Mouse (Mus musculus): ENCODE measurements around the gene Ext2. TPM values are rescaled to one million over a fixed set of nuclear protein-coding genes. Genes with fewer than 3 reads are reported as not detected.

The Ext2 gene
- polyA plus RNA-seq, 2 experiments = 80.7 to 115 TPM

DNA sequence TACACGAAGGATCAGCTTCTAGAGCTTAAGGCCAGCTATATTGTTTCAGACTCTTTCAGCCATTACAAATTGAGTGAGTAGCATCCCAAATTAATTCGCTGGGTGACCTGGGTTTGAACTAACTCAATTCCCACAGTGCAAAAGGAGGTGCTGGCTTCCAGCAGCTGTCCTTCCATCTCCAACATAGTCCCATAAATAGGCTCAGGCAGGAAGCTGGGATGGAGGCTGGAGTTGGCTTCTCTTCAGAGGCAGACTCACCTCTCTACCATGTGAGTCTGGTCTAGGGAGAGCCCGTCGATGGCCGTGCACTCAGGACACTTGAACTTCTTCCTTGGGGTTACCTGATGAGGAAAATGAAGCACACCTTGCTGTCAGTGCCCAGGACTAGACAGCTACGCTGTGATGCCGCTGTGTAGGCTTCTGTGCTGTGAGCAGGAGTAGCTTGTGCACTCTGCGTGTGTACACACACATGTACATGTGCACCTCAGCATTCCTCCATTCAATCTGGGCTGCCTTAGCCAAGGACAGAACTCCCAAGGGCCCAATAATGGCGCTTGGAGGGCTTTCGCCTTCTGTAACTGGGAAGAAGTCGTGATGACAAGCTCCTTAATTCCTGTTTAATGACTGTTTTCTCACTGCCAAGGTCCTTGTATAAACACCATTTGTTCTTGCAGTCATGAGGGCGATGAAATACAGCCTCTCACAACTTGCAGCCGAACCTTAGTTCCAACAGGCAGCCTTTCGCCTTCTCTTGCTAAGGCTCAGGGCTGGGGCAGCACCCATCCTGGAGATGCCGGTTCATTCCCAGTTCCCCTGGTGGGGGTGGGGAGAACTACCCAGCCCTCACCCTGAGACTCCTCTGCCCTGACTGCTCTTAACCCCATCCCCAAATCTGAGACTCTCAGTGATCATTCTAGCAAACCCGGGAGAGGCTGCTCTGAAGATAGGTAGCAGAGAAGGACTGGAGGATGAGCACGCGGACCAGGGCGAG is 119.1 kb downstream of the Ext2 start:
- no peak overlapping the region for H3K27ac ChIP-seq (replicated peaks; ENCODE audit: low read depth, low read length)
- DNase-seq (ENCODE audit: low spot score) = peak; percentile 63
- no peaks in the 10 kb centered on the region for H3K9me3 ChIP-seq (ENCODE audit: control insufficient read depth, low read length)
- H3K4me3 ChIP-seq (replicated peaks; ENCODE audit: low read length) = no peak overlapping the region
- no peaks in the 10 kb centered on the region for H3K27me3 ChIP-seq (ENCODE audit: control insufficient read depth, insufficient read depth, low read length)
- peak; percentile 69 for ATAC-seq (ENCODE audit: low FRiP score, low read depth)
- H3K4me2 ChIP-seq (replicated peaks; ENCODE audit: low read depth, low read length, severe bottlenecking) = no peak overlapping the region
- peaks cover 8% of the 10 kb centered on the region; the same call in 1 of the 2 replicates for H3K4me1 ChIP-seq (ENCODE audit: control insufficient read depth, insufficient read depth, low read length)
- peaks cover 30% of the 10 kb centered on the region for H3K36me3 ChIP-seq (ENCODE audit: control insufficient read depth, insufficient read depth, low read length)
- 72% methylated on average over 19 of the region's 19 CpGs for WGBS
- no peak overlapping the region for H3K9ac ChIP-seq (ENCODE audit: low read depth, low read length, severe bottlenecking)
- TF ChIP-seq POLR2A (IDR thresholded peaks at IDR 0.05; ENCODE audit: borderline replicate concordance, extremely low read depth, insufficient read depth, insufficient read length) = no peak

GRCm38 (mm10) chr2:93699346-93699745 is 123.0 kb downstream of the Ext2 start:
- Histone ChIP-seq H3K36me3 (ENCODE audit: control insufficient read depth, insufficient read depth, low read length) (peaks cover 24% of the 10 kb centered on the region), H3K4me1 (ENCODE audit: control insufficient read depth, insufficient read depth, low read length) (peaks cover 26% of the 10 kb centered on the region), H3K27ac (replicated peaks; ENCODE audit: low read depth, low read length) (no peak overlapping the region), H3K4me2 (replicated peaks; ENCODE audit: low read depth, low read length, severe bottlenecking) (no peak overlapping the region), H3K9ac (ENCODE audit: low read depth, low read length, severe bottlenecking) (no peak overlapping the region), H3K9me3 (ENCODE audit: control insufficient read depth, low read length) (no peaks in the 10 kb centered on the region), H3K27me3 (ENCODE audit: control insufficient read depth, insufficient read depth, low read length) (no peaks in the 10 kb centered on the region), H3K4me3 (replicated peaks; ENCODE audit: low read length) (no peak overlapping the region)
- no peak for TF ChIP-seq POLR2A (IDR thresholded peaks at IDR 0.05; ENCODE audit: borderline replicate concordance, extremely low read depth, insufficient read depth, insufficient read length)
- no peak for DNase-seq (ENCODE audit: low spot score)
- WGBS = 74% methylated on average over 2 of the region's 2 CpGs
- ATAC-seq (ENCODE audit: low FRiP score, low read depth) = no peak

GRCm38 (mm10) chr2:93696181-93696641 is 126.2 kb downstream of the Ext2 start:
- peak; percentile 5; the same call in 1 of the 2 replicates for ATAC-seq (ENCODE audit: low FRiP score, low read depth)
- H3K9me3 ChIP-seq (ENCODE audit: control insufficient read depth, low read length) = no peaks in the 10 kb centered on the region
- no peaks in the 10 kb centered on the region for H3K27me3 ChIP-seq (ENCODE audit: control insufficient read depth, insufficient read depth, low read length)
- peaks cover 13% of the 10 kb centered on the region for H3K36me3 ChIP-seq (ENCODE audit: control insufficient read depth, insufficient read depth, low read length)
- no peak overlapping the region for H3K4me3 ChIP-seq (replicated peaks; ENCODE audit: low read length)
- H3K27ac ChIP-seq (replicated peaks; ENCODE audit: low read depth, low read length) = no peak overlapping the region
- DNase-seq (ENCODE audit: low spot score) = peak; percentile 28
- H3K4me1 ChIP-seq (ENCODE audit: control insufficient read depth, insufficient read depth, low read length) = peaks cover 18% of the 10 kb centered on the region
- H3K9ac ChIP-seq (ENCODE audit: low read depth, low read length, severe bottlenecking) = peak overlapping the region; percentile 8; the same call in 1 of the 2 replicates
- TF ChIP-seq POLR2A (IDR thresholded peaks at IDR 0.05; ENCODE audit: borderline replicate concordance, extremely low read depth, insufficient read depth, insufficient read length) = no peak
- H3K4me2 ChIP-seq (replicated peaks; ENCODE audit: low read depth, low read length, severe bottlenecking) = peak overlapping the region; percentile 25; the same call in 1 of the 2 replicates
- 32% methylated on average over 10 of the region's 10 CpGs for WGBS

DNA sequence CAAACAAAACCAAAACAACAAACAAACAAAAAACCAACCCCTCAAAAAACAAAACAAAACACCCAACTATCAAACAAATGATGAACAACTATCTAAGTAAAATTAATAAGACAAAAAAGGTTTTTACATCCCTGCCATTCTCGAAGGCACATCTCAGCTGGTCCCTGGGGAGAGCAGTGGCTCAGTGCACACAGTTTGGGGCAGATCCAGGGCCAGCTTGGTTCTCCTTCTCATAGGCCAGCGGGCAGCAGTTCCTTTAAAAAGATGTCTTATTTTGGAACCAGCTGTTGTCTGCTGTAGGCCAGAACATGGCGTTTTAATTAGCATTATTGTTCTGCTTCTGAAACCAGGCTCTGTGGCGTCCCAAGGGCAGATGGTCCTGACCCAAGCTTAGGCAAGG is 129.3 kb downstream of the Ext2 start:
- H3K4me2 ChIP-seq (replicated peaks; ENCODE audit: low read depth, low read length, severe bottlenecking) = no peak overlapping the region
- no peaks in the 10 kb centered on the region for H3K9me3 ChIP-seq (ENCODE audit: control insufficient read depth, low read length)
- H3K27me3 ChIP-seq (ENCODE audit: control insufficient read depth, insufficient read depth, low read length) = no peaks in the 10 kb centered on the region
- H3K9ac ChIP-seq (ENCODE audit: low read depth, low read length, severe bottlenecking) = no peak overlapping the region
- 73% methylated on average over 4 of the region's 4 CpGs for WGBS
- no peak for ATAC-seq (ENCODE audit: low FRiP score, low read depth)
- TF ChIP-seq POLR2A (IDR thresholded peaks at IDR 0.05; ENCODE audit: borderline replicate concordance, extremely low read depth, insufficient read depth, insufficient read length) = no peak
- DNase-seq (ENCODE audit: low spot score) = no peak
- no peak overlapping the region for H3K27ac ChIP-seq (replicated peaks; ENCODE audit: low read depth, low read length)
- peaks cover 18% of the 10 kb centered on the region for H3K4me1 ChIP-seq (ENCODE audit: control insufficient read depth, insufficient read depth, low read length)
- peaks cover 6% of the 10 kb centered on the region; the same call in 1 of the 2 replicates for H3K36me3 ChIP-seq (ENCODE audit: control insufficient read depth, insufficient read depth, low read length)
- no peak overlapping the region for H3K4me3 ChIP-seq (replicated peaks; ENCODE audit: low read length)

DNA sequence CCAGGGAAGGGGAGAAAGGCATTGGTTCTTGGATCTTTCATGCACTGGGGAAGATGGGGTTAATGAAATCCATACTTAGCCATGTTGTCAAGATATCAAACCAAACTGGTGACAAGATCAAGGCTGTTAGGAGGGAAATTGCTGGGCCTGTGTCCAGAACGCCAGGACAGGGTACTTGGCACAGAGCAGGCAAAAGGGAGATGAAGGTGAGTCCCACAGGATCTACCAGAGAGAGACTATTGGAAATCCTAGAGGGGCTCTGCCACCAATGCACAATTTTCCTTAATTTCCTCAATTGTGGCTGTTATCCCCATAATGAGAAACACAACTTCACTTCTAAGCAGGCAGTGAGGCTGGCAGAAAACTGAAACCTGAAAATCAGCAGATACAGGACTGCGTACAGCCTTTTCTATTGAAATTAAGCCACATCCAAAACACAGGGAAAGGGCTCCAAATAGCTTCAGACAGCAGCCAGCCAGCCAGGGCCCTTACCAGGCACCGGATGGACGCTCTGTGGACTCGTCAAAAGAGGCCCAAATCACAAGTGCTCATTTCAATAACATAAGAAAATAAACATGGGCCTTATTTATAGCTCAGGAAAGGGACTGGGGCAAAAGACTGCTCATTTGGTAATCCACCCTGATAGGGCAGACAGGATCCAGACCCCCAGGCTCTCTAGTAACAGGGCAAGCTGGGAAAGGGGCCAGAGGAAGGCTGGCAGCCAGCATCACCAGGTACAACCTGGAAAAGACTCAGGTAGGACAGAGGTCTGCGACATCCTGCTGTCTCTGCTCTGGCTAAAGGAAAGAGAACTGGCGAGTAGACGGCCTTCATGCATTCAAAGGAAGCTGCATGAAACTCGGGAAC is 132.1 kb downstream of the Ext2 start:
- TF ChIP-seq POLR2A (IDR thresholded peaks at IDR 0.05; ENCODE audit: borderline replicate concordance, extremely low read depth, insufficient read depth, insufficient read length) = no peak
- DNase-seq (ENCODE audit: low spot score) = no peak
- WGBS = 51% methylated on average over 9 of the region's 9 CpGs

More for the DNA sequence above, 132.1 kb downstream of the Ext2 start:
- Histone ChIP-seq H3K4me2 (replicated peaks; ENCODE audit: low read depth, low read length, severe bottlenecking) (no peak overlapping the region), H3K4me1 (ENCODE audit: control insufficient read depth, insufficient read depth, low read length) (no peaks in the 10 kb centered on the region), H3K36me3 (ENCODE audit: control insufficient read depth, insufficient read depth, low read length) (0 out of 2 replicates have a peak, but pooled peaks cover 3% of the 10 kb centered on the region), H3K9me3 (ENCODE audit: control insufficient read depth, low read length) (no peaks in the 10 kb centered on the region), H3K27ac (replicated peaks; ENCODE audit: low read depth, low read length) (no peak overlapping the region), H3K4me3 (replicated peaks; ENCODE audit: low read length) (no peak overlapping the region), H3K27me3 (ENCODE audit: control insufficient read depth, insufficient read depth, low read length) (no peaks in the 10 kb centered on the region), H3K9ac (ENCODE audit: low read depth, low read length, severe bottlenecking) (no peak overlapping the region)
- no peak for ATAC-seq (ENCODE audit: low FRiP score, low read depth)

All from limb, embryonic 14.5 days (tissue).